Comparison of ENCODE assay signal across 10 mouse cellular contexts in genomic region chr11:89069303-89069702, GRCm38 (mm10). TPM values are rescaled to one million over a fixed set of nuclear protein-coding genes. Genes with fewer than 3 reads are reported as not detected.
DNase-seq lines count a peak whose midpoint lies in the region; ATAC-seq lines count a peak whose summit lies in the region.
"Had no signal": no experiment of that assay in that cellular context is flagged by ENCODE, and none has a peak within 500 bp of the region (broad histone marks: within the 10 kb centered on the region; RNA-seq: fewer than 3 reads in every experiment).

No protein-coding gene starts in this region.

- H3K9me3 ChIP-seq in heart, embryonic 11.5 days (replicated peaks; ENCODE audit: control insufficient read depth, low read length), result peaks cover 2% of the 10 kb centered on the region; the same call in 1 of the 2 replicates
- H3K9me3 ChIP-seq: embryonic facial prominence, embryonic 12.5 days; limb, embryonic 13.5 days had no signal

- H3K4me3 ChIP-seq in heart, embryonic 11.5 days (ENCODE audit: low read depth, low read length), result no peak overlapping the region
- H3K4me3 ChIP-seq: embryonic facial prominence, embryonic 12.5 days; limb, embryonic 13.5 days had no signal

- 25% methylated on average over 6 of the region's 6 CpGs for WGBS in heart, embryonic 11.5 days (ENCODE audit: insufficient replicate concordance)

- no peak for ATAC-seq in heart, embryonic 11.5 days (replicated peaks; ENCODE audit: insufficient number of reproducible peaks, low FRiP score, low TSS enrichment)
- ATAC-seq in erythroblast, adult 5-6 weeks (replicated peaks; ENCODE audit: low FRiP score, poor library complexity, severe bottlenecking), result 0 out of 2 replicates have a peak, but pooled peaks have one; percentile 44
- peak; percentile 67 for ATAC-seq in neutrophil, adult 5-6 weeks (ENCODE audit: extremely low read depth, insufficient number of reproducible peaks, low FRiP score, poor library complexity, severe bottlenecking)

- peak; percentile 77 for DNase-seq in heart, adult 8-10 months (ENCODE audit: low spot score)
- DNase-seq in CD8-positive naive resting alpha-beta T cell, adult 2 months (ENCODE audit: low read depth in 2 of 2, low spot score in 2 of 2), result peak; percentile 67 to 78
- DNase-seq in adrenal gland, adult 18-20 months (ENCODE audit: low spot score in 2 of 2), result peak; percentile 67
- DNase-seq in left cerebral cortex, postnatal 14 days (ENCODE audit: low spot score in 2 of 2), result peak; percentile 71 to 77
- peak; percentile 91 for DNase-seq in thymus, postnatal 25 days

- H3K27me3 ChIP-seq in heart, embryonic 11.5 days (ENCODE audit: control insufficient read depth, insufficient read depth, low read length), result no peaks in the 10 kb centered on the region
- H3K27me3 ChIP-seq: embryonic facial prominence, embryonic 12.5 days; limb, embryonic 13.5 days had no signal

- H3K36me3 ChIP-seq in heart, embryonic 11.5 days (ENCODE audit: control insufficient read depth, insufficient read depth, low read length), result no peaks in the 10 kb centered on the region
- H3K36me3 ChIP-seq: embryonic facial prominence, embryonic 12.5 days; limb, embryonic 13.5 days had no signal

- H3K4me2 ChIP-seq in heart, embryonic 11.5 days, result no peak overlapping the region
- H3K4me2 ChIP-seq: embryonic facial prominence, embryonic 12.5 days; limb, embryonic 13.5 days had no signal

- H3K27ac ChIP-seq in heart, embryonic 11.5 days (ENCODE audit: low read depth, low read length), result no peak overlapping the region
- H3K27ac ChIP-seq: embryonic facial prominence, embryonic 12.5 days; limb, embryonic 13.5 days had no signal

- no peak overlapping the region for H3K9ac ChIP-seq in heart, embryonic 11.5 days (ENCODE audit: low read depth, low read length)
- H3K9ac ChIP-seq: embryonic facial prominence, embryonic 12.5 days; limb, embryonic 13.5 days had no signal

- H3K4me1 ChIP-seq in heart, embryonic 11.5 days (ENCODE audit: control insufficient read depth, insufficient read depth, low read length), result 0 out of 2 replicates have a peak, but pooled peaks cover 4% of the 10 kb centered on the region
- H3K4me1 ChIP-seq: embryonic facial prominence, embryonic 12.5 days; limb, embryonic 13.5 days had no signal

- intact Hi-C loops in left cerebral cortex, postnatal 14 days (cut with DNase I), result no loop called here

RNA-seq across cellular contexts. Expression of gene Dgke, which starts 2.7 kb away (rescaled TPM):
- 10 to 100 TPM in 2 of 4 experiments, 1 to 10 TPM in 2; 7.6 to 14.8 (median 11.0) TPM for total RNA-seq in heart, adult 8-10 months (2022)
- polyA plus RNA-seq in heart, embryonic 11.5 days (2014; fragmentation: Nextera tagmentation; extraction: Ambion mirVana), result 4.2 and 4.5 TPM in 2 replicates
- 10 to 100 TPM; 10.9 to 12.2 TPM for total RNA-seq in adrenal gland, adult 18-20 months (2021)
- total RNA-seq in erythroblast, adult 5-6 weeks (2015; ENCODE audit: low replicate concordance), result not detected in 2 replicates
- total RNA-seq in erythroblast, adult 5-6 weeks (2017; ENCODE audit: low replicate concordance), result 0.70 and 1.8 TPM in 2 replicates
- total RNA-seq in left cerebral cortex, postnatal 14 days (2021), result 10 to 100 TPM; 44.9 to 47.8 TPM
- total RNA-seq in neutrophil, adult 5-6 weeks (2017), result 9.7 and 9.9 TPM in 2 replicates

RNA-seq across cellular contexts. Expression of gene Gm525, which starts 4.3 kb away (rescaled TPM):
- under 1 TPM in 1 of 4 experiments, not detected in 3; 0.60 TPM for total RNA-seq in heart, adult 8-10 months (2022)
- not detected in 2 replicates for polyA plus RNA-seq in heart, embryonic 11.5 days (2014; fragmentation: Nextera tagmentation; extraction: Ambion mirVana)
- not detected for total RNA-seq in adrenal gland, adult 18-20 months (2021)
- not detected in 2 replicates for total RNA-seq in erythroblast, adult 5-6 weeks (2015; ENCODE audit: low replicate concordance)
- total RNA-seq in erythroblast, adult 5-6 weeks (2017; ENCODE audit: low replicate concordance), result not detected in 2 replicates
- not detected for total RNA-seq in left cerebral cortex, postnatal 14 days (2021)
- not detected in 2 replicates for total RNA-seq in neutrophil, adult 5-6 weeks (2017)
